Mouse (Mus musculus) limb, embryonic 14.5 days (tissue): Measurements from ENCODE around the gene Ptpn1. TPM values are rescaled to one million over a fixed set of nuclear protein-coding genes. Genes with fewer than 3 reads are reported as not detected.

Source experiments
- ATAC-seq: fragments of 200-750 bp; cut with Nextera tagmentation; 2 replicates; pipeline ENCODE4 v1.8.0; 2017; ENCODE audit warnings: low read depth, moderate number of reproducible peaks, moderate TSS enrichment; ENCODE audit not compliant: low FRiP score
- DNase-seq: peaks from one replicate; pipeline ENCODE4 v3.0.0-alpha.2; 2015; ENCODE audit warnings: low spot score
- H3K27ac ChIP-seq: fragments of 300-500 bp; sonication (generic); replicated peaks from 2 replicates; pipeline ENCODE4 v1.5.1; 2014; ENCODE audit warnings: low read depth, mild to moderate bottlenecking, low read length, moderate library complexity, mixed read lengths
- H3K27me3 ChIP-seq: fragments of 300-500 bp; sonication (generic); 2 replicates; pipeline ENCODE4 v1.6.1; 2014; ENCODE audit warnings: low read length, mixed read lengths; ENCODE audit not compliant: control insufficient read depth, insufficient read depth
- H3K36me3 ChIP-seq: fragments of 300-500 bp; sonication (generic); 2 replicates; pipeline ENCODE4 v1.6.1; 2014; ENCODE audit warnings: mild to moderate bottlenecking, low read length, moderate library complexity, mixed read lengths; ENCODE audit not compliant: control insufficient read depth, insufficient read depth
- H3K4me1 ChIP-seq: fragments of 300-500 bp; sonication (generic); 2 replicates; pipeline ENCODE4 v1.6.1; 2014; ENCODE audit warnings: antibody characterized with exemption, low read length, mixed read lengths; ENCODE audit not compliant: control insufficient read depth, insufficient read depth
- H3K4me2 ChIP-seq: fragments of 300-500 bp; sonication (generic); replicated peaks from 2 replicates; pipeline ENCODE4 v1.6.1; 2014; ENCODE audit warnings: low read depth, mild to moderate bottlenecking, low read length, moderate library complexity; ENCODE audit not compliant: severe bottlenecking
- H3K4me3 ChIP-seq: fragments of 300-500 bp; sonication (generic); replicated peaks from 2 replicates; pipeline ENCODE4 v1.5.1; 2014; ENCODE audit warnings: low read length
- H3K9ac ChIP-seq: fragments of 300-500 bp; sonication (generic); 2 replicates; pipeline ENCODE4 v1.6.1; 2014; ENCODE audit warnings: mild to moderate bottlenecking, low read depth, low read length, moderate library complexity; ENCODE audit not compliant: severe bottlenecking
- H3K9me3 ChIP-seq: fragments of 300-500 bp; sonication (generic); 2 replicates; pipeline ENCODE4 v1.6.1; 2016; ENCODE audit warnings: low read length; ENCODE audit not compliant: control insufficient read depth
- POLR2A ChIP-seq: fragments of 200-500 bp; IDR thresholded peaks from 2 replicates; pipeline ENCODE4 v1.8.0; 2012; ENCODE audit warnings: inconsistent platforms, mild to moderate bottlenecking, moderate library complexity, borderline replicate concordance; ENCODE audit not compliant: insufficient read depth, insufficient read length; ENCODE audit errors: extremely low read depth
- WGBS: fragments of 180-500 bp; shearing (Covaris S2); extraction: QIAGEN DNeasy Blood & Tissue Kit; methylation state at CpG from one replicate; pipeline ENCODE4 v1.1.7; 2014; 5-methylcytosine and 5-hydroxymethylcytosine counted together
- polyA plus RNA-seq, 2 experiments: library from polyadenylated mRNA; depleted of rRNA in 1 of 2; stranded (reverse) in 1 of 2; unstranded in 1 of 2; fragments of >200 nt; fragmentation: Nextera tagmentation in 1 of 2; extraction: Ambion mirVana in 1 of 2; gene quantifications; 2 replicates each; pipeline versions ENCODE4 v1.2.1 to v1.2.3; 2012 to 2014

Ptpn1 gene
- polyA plus RNA-seq, 2 experiments: 27.3 to 41.5 TPM

GRCm38 (mm10) chr2:167997562-167997961, 65.7 kb downstream of the Ptpn1 start:
- Histone ChIP-seq H3K4me2 (no peak overlapping the region), H3K4me3 (no peak overlapping the region), H3K9ac (no peak overlapping the region), H3K27me3 (no peaks in the 10 kb centered on the region), H3K36me3 (no peaks in the 10 kb centered on the region), H3K27ac (no peak overlapping the region), H3K9me3 (peaks cover 6% of the 10 kb centered on the region; the same call in 1 of the 2 replicates), H3K4me1 (no peaks in the 10 kb centered on the region)
- 51% methylated on average over 3 of the region's 3 CpGs for WGBS
- TF ChIP-seq POLR2A: no peak
- DNase-seq (no peak), ATAC-seq (no peak)

- Histone ChIP-seq H3K9ac (no peak overlapping the region), H3K36me3 (no peaks in the 10 kb centered on the region), H3K27ac (no peak overlapping the region), H3K4me2 (no peak overlapping the region), H3K9me3 (peaks cover 6% of the 10 kb centered on the region; the same call in 1 of the 2 replicates), H3K27me3 (no peaks in the 10 kb centered on the region), H3K4me3 (no peak overlapping the region), H3K4me1 (no peaks in the 10 kb centered on the region)
- DNase-seq: no peak
- TF ChIP-seq POLR2A: no peak
- no peak for ATAC-seq
- 56% methylated on average over 3 of the region's 3 CpGs for WGBS
Measured at GRCm38 (mm10) chr2:167999145-167999743, 67.4 kb downstream of the Ptpn1 start.

GRCm38 (mm10) chr2:168002188-168002587, 70.3 kb downstream of the Ptpn1 start:
- Histone ChIP-seq H3K9ac (no peak overlapping the region), H3K27ac (no peak overlapping the region), H3K4me2 (no peak overlapping the region), H3K4me1 (no peaks in the 10 kb centered on the region), H3K4me3 (no peak overlapping the region), H3K36me3 (no peaks in the 10 kb centered on the region), H3K9me3 (peaks cover 6% of the 10 kb centered on the region; the same call in 1 of the 2 replicates), H3K27me3 (no peaks in the 10 kb centered on the region)
- DNase-seq (no peak), ATAC-seq (no peak)
- WGBS: 54% methylated on average over 4 of the region's 4 CpGs
- no peak for TF ChIP-seq POLR2A

- Histone ChIP-seq H3K36me3 (no peaks in the 10 kb centered on the region), H3K4me2 (no peak overlapping the region), H3K4me1 (no peaks in the 10 kb centered on the region), H3K27ac (no peak overlapping the region), H3K4me3 (no peak overlapping the region), H3K27me3 (no peaks in the 10 kb centered on the region), H3K9me3 (peaks cover 6% of the 10 kb centered on the region; the same call in 1 of the 2 replicates), H3K9ac (no peak overlapping the region)
- TF ChIP-seq POLR2A: no peak
- ATAC-seq: no peak
- WGBS: 69% methylated on average over 2 of the region's 2 CpGs
- no peak for DNase-seq
Measured at GRCm38 (mm10) chr2:168002884-168003283, 71.0 kb downstream of the Ptpn1 start.

GRCm38 (mm10) chr2:168003431-168003830, 71.6 kb downstream of the Ptpn1 start:
- no peak overlapping the region for H3K9ac ChIP-seq
- H3K36me3 ChIP-seq: no peaks in the 10 kb centered on the region
- H3K27ac ChIP-seq: no peak overlapping the region
- ATAC-seq (no peak), DNase-seq (no peak)
- no peaks in the 10 kb centered on the region for H3K4me1 ChIP-seq
- no peaks in the 10 kb centered on the region for H3K27me3 ChIP-seq
- no peak for TF ChIP-seq POLR2A
- H3K9me3 ChIP-seq: peaks cover 6% of the 10 kb centered on the region; the same call in 1 of the 2 replicates
- 31% methylated on average over 11 of the region's 12 CpGs for WGBS
- no peak overlapping the region for H3K4me3 ChIP-seq
- H3K4me2 ChIP-seq: no peak overlapping the region

- WGBS: 48% methylated on average over 2 of the region's 2 CpGs
- Histone ChIP-seq H3K4me1 (no peaks in the 10 kb centered on the region), H3K4me3 (no peak overlapping the region), H3K36me3 (no peaks in the 10 kb centered on the region), H3K4me2 (no peak overlapping the region), H3K9me3 (peaks cover 6% of the 10 kb centered on the region; the same call in 1 of the 2 replicates), H3K9ac (no peak overlapping the region), H3K27ac (no peak overlapping the region), H3K27me3 (no peaks in the 10 kb centered on the region)
- ATAC-seq (no peak), DNase-seq (no peak)
- TF ChIP-seq POLR2A: no peak
Measured at GRCm38 (mm10) chr2:168004369-168004768, 72.5 kb downstream of the Ptpn1 start.
